18 mouse cellular contexts compared by ENCODE assay signal in the genomic region with DNA sequence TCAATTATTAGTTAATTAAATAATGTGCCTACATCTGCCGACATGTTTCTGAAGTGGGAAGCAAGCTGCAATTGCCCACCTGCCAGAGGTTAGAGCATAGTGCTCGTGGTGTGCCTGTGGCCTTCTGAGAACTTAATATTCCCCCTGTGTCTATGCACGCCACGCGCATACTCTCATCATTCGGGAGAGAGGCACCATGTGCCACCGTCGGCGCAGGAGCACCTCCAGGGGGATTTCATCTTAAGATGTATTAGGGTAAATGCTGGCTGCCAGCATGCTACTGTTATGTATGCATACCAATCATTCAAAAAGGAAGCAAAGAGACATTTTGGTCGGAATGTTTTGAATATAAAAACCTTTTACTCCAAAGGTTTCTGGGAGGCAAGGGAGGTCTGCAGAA.
DNase-seq lines count a peak whose midpoint lies in the region; ATAC-seq lines count a peak whose summit lies in the region.
"Had no signal": no experiment of that assay in that cellular context is flagged by ENCODE, and none has a peak within 500 bp of the region (broad histone marks: within the 10 kb centered on the region; RNA-seq: fewer than 3 reads in every experiment).

No protein-coding gene starts in this region.

- 63% methylated on average over 10 of the region's 10 CpGs for WGBS in hindbrain, embryonic 12.5 days
- WGBS in hindbrain, embryonic 10.5 days = 82% methylated on average over 10 of the region's 10 CpGs
- WGBS in midbrain, embryonic 12.5 days = 67% methylated on average over 10 of the region's 10 CpGs
- 93% methylated on average over 10 of the region's 10 CpGs for WGBS in midbrain, embryonic 10.5 days
- WGBS in hindbrain, embryonic 15.5 days = 33% methylated on average over 10 of the region's 10 CpGs
- 85% methylated on average over 10 of the region's 10 CpGs for WGBS in intestine, embryonic 15.5 days

- no peaks in the 10 kb centered on the region for H3K9me3 ChIP-seq in hindbrain, embryonic 12.5 days (replicated peaks)
- H3K9me3 ChIP-seq in hindbrain, embryonic 10.5 days = no peaks in the 10 kb centered on the region
- H3K9me3 ChIP-seq in midbrain, embryonic 12.5 days = no peaks in the 10 kb centered on the region
- no peaks in the 10 kb centered on the region for H3K9me3 ChIP-seq in midbrain, embryonic 10.5 days (replicated peaks)
- no peaks in the 10 kb centered on the region for H3K9me3 ChIP-seq in hindbrain, embryonic 15.5 days
- no peaks in the 10 kb centered on the region for H3K9me3 ChIP-seq in intestine, embryonic 15.5 days
- H3K9me3 ChIP-seq: embryonic facial prominence, embryonic 13.5 days; heart, embryonic 13.5 days had no signal

- no peak overlapping the region for H3K4me2 ChIP-seq in hindbrain, embryonic 12.5 days (replicated peaks)
- no peak overlapping the region for H3K4me2 ChIP-seq in midbrain, embryonic 12.5 days (replicated peaks)
- H3K4me2 ChIP-seq in hindbrain, embryonic 15.5 days = no peak overlapping the region
- H3K4me2 ChIP-seq in intestine, embryonic 15.5 days (replicated peaks) = no peak overlapping the region
- H3K4me2 ChIP-seq: embryonic facial prominence, embryonic 13.5 days; heart, embryonic 13.5 days had no signal

- H3K36me3 ChIP-seq in hindbrain, embryonic 12.5 days = no peaks in the 10 kb centered on the region
- H3K36me3 ChIP-seq in hindbrain, embryonic 10.5 days = no peaks in the 10 kb centered on the region
- no peaks in the 10 kb centered on the region for H3K36me3 ChIP-seq in midbrain, embryonic 12.5 days
- H3K36me3 ChIP-seq in midbrain, embryonic 10.5 days = no peaks in the 10 kb centered on the region
- H3K36me3 ChIP-seq in hindbrain, embryonic 15.5 days = no peaks in the 10 kb centered on the region
- no peaks in the 10 kb centered on the region for H3K36me3 ChIP-seq in intestine, embryonic 15.5 days
- H3K36me3 ChIP-seq: embryonic facial prominence, embryonic 13.5 days; heart, embryonic 13.5 days had no signal

- no peak overlapping the region for H3K4me3 ChIP-seq in hindbrain, embryonic 12.5 days
- no peak overlapping the region for H3K4me3 ChIP-seq in hindbrain, embryonic 10.5 days
- no peak overlapping the region for H3K4me3 ChIP-seq in midbrain, embryonic 12.5 days
- H3K4me3 ChIP-seq in midbrain, embryonic 10.5 days = no peak overlapping the region
- no peak overlapping the region for H3K4me3 ChIP-seq in hindbrain, embryonic 15.5 days
- no peak overlapping the region for H3K4me3 ChIP-seq in intestine, embryonic 15.5 days (replicated peaks)
- H3K4me3 ChIP-seq: embryonic facial prominence, embryonic 13.5 days; heart, embryonic 13.5 days had no signal

- H3K9ac ChIP-seq in hindbrain, embryonic 12.5 days = no peak overlapping the region
- H3K9ac ChIP-seq in midbrain, embryonic 12.5 days (replicated peaks) = no peak overlapping the region
- no peak overlapping the region for H3K9ac ChIP-seq in hindbrain, embryonic 15.5 days
- H3K9ac ChIP-seq in intestine, embryonic 15.5 days = no peak overlapping the region
- H3K9ac ChIP-seq: embryonic facial prominence, embryonic 13.5 days; heart, embryonic 13.5 days had no signal

- ATAC-seq in hindbrain, embryonic 12.5 days (ENCODE audit: low FRiP score) = peak; percentile 50; the same call in 1 of the 2 replicates
- peak; percentile 41; the same call in 1 of the 2 replicates for ATAC-seq in midbrain, embryonic 12.5 days (ENCODE audit: low FRiP score, low read depth)
- no peak for ATAC-seq in hindbrain, embryonic 15.5 days (ENCODE audit: low FRiP score, low read depth)
- ATAC-seq in erythroblast, adult 5-6 weeks (replicated peaks; ENCODE audit: low FRiP score, poor library complexity, severe bottlenecking) = no peak
- no peak for ATAC-seq in intestine, embryonic 15.5 days
- ATAC-seq: forebrain, embryonic 14.5 days; inflammation-experienced regulatory T-cells, adult 6 months had no signal

- no peak for DNase-seq in hindbrain, embryonic 10.5 days (ENCODE audit: low spot score)
- DNase-seq in midbrain, embryonic 10.5 days (ENCODE audit: low spot score) = no peak
- DNase-seq: adrenal gland, postnatal 10 days; cerebellum, adult 11-12 months; cerebellum, adult 9-10 months; cerebellum, postnatal 25 days; gastrocnemius, postnatal 36 days; heart, adult 11 months; heart, postnatal 36 days had no signal

- 0 out of 2 replicates have a peak overlapping the region, but pooled peaks have one; percentile 19 for H3K27ac ChIP-seq in hindbrain, embryonic 12.5 days
- H3K27ac ChIP-seq in hindbrain, embryonic 10.5 days = no peak overlapping the region
- no peak overlapping the region for H3K27ac ChIP-seq in midbrain, embryonic 12.5 days (replicated peaks)
- H3K27ac ChIP-seq in midbrain, embryonic 10.5 days (replicated peaks) = no peak overlapping the region
- peak overlapping the region; percentile 18; the same call in 1 of the 2 replicates for H3K27ac ChIP-seq in hindbrain, embryonic 15.5 days (replicated peaks)
- H3K27ac ChIP-seq in intestine, embryonic 15.5 days = no peak overlapping the region
- H3K27ac ChIP-seq: embryonic facial prominence, embryonic 13.5 days; heart, embryonic 13.5 days had no signal

- H3K4me1 ChIP-seq in hindbrain, embryonic 12.5 days = peaks cover 18% of the 10 kb centered on the region
- H3K4me1 ChIP-seq in hindbrain, embryonic 10.5 days (replicated peaks) = no peaks in the 10 kb centered on the region
- H3K4me1 ChIP-seq in midbrain, embryonic 12.5 days = peaks cover 5% of the 10 kb centered on the region; the same call in 1 of the 2 replicates
- no peaks in the 10 kb centered on the region for H3K4me1 ChIP-seq in midbrain, embryonic 10.5 days
- H3K4me1 ChIP-seq in hindbrain, embryonic 15.5 days (replicated peaks) = peaks cover 19% of the 10 kb centered on the region
- no peaks in the 10 kb centered on the region for H3K4me1 ChIP-seq in intestine, embryonic 15.5 days (replicated peaks)
- H3K4me1 ChIP-seq: heart, embryonic 13.5 days had no signal

- H3K27me3 ChIP-seq in hindbrain, embryonic 12.5 days = no peaks in the 10 kb centered on the region
- no peaks in the 10 kb centered on the region for H3K27me3 ChIP-seq in hindbrain, embryonic 10.5 days (ENCODE audit: insufficient read depth, poor library complexity, severe bottlenecking)
- H3K27me3 ChIP-seq in midbrain, embryonic 12.5 days = no peaks in the 10 kb centered on the region
- H3K27me3 ChIP-seq in midbrain, embryonic 10.5 days (ENCODE audit: low read depth, poor library complexity, severe bottlenecking) = no peaks in the 10 kb centered on the region
- H3K27me3 ChIP-seq in hindbrain, embryonic 15.5 days = no peaks in the 10 kb centered on the region
- H3K27me3 ChIP-seq in intestine, embryonic 15.5 days (replicated peaks) = no peaks in the 10 kb centered on the region
- H3K27me3 ChIP-seq: embryonic facial prominence, embryonic 13.5 days; heart, embryonic 13.5 days had no signal

Comparison
In these comparisons a context has a peak if more than half of its experiments do, and no peak if none do; other contexts are left out.
1. ATAC-seq: peak in hindbrain, embryonic 12.5 days (single experiment) and midbrain, embryonic 12.5 days (single experiment); none in hindbrain, embryonic 15.5 days (single experiment), erythroblast, adult 5-6 weeks (single experiment) and intestine, embryonic 15.5 days (single experiment).
2. H3K27ac ChIP-seq: peak in hindbrain, embryonic 12.5 days (single experiment) and hindbrain, embryonic 15.5 days (single experiment); none in hindbrain, embryonic 10.5 days (single experiment), midbrain, embryonic 12.5 days (single experiment), midbrain, embryonic 10.5 days (single experiment) and intestine, embryonic 15.5 days (single experiment).